Mouse (Mus musculus) small intestine, adult 2 months (tissue): ENCODE data around the gene Tpst2.

Source experiments
- CTCF ChIP-seq: fragments of 200-500 bp; IDR thresholded peaks from 2 replicates; pipeline ENCODE4 v1.5.1; 2012; ENCODE audit warnings: low read depth, mild to moderate bottlenecking, control low read depth, inconsistent platforms, low read length, moderate library complexity, mixed read lengths; ENCODE audit not compliant: insufficient replicate concordance, insufficient read length; ENCODE audit errors: extremely low read depth
- POLR2A ChIP-seq: fragments of 200-500 bp; IDR thresholded peaks from 2 replicates; pipeline ENCODE4 v1.6.1; 2012; ENCODE audit warnings: low read depth, mild to moderate bottlenecking, control low read depth, inconsistent platforms, low read length, moderate library complexity

DNA sequence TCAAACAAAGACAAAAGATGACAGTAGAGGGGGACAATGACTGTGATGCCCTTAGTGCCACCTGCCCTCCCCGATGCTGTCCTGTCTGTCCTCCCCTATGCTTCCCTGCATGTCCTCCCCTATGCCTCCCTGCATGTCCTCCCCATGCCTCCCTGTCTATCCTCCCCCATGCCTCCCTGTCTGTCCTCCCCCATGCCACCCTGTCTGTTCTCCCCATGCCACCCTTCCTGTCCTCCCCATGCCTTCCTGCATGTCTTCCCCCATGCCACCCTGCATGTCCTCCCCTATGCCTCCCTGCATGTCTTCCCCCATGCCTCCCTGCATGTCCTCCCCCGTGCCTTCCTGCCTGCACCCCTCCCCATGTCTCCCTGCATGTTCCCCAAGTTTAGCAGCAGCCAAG is 23.6 kb downstream of the Tpst2 start:
- no peak for TF ChIP-seq CTCF
- no peak for TF ChIP-seq POLR2A
